Mouse (Mus musculus) megakaryocyte progenitor cell, adult 5-6 weeks (primary cell): ENCODE results near the gene Alpl. TPM values are rescaled to one million over a fixed set of nuclear protein-coding genes. Genes with fewer than 3 reads are reported as not detected.
A peak's percentile ranks its signal among the peaks of the same experiment; 100 is the strongest.

Source experiments
- ATAC-seq: replicated peaks from 2 replicates; pipeline ENCODE4 v1.8.0; 2016; ENCODE audit warnings: mild to moderate bottlenecking, moderate TSS enrichment, inconsistent platforms; ENCODE audit not compliant: poor library complexity
- total RNA-seq, 2 experiments: library from RNA; stranded (forward) in 1 of 2; stranded (reverse) in 1 of 2; fragments of 157-497, 149-512 nt in 1 of 2; fragments of 200-1000 nt in 1 of 2; gene quantifications; 2 replicates each; pipeline versions ENCODE4 v1.2.3 to v1.2.4; 2015 to 2017

Alpl gene
- total RNA-seq (2015), result not detected in 2 replicates
- not detected in 2 replicates for total RNA-seq (2017)

GRCm38 (mm10) chr4:137795611-137796557 is at the start of gene Alpl:
Alpl (minus strand) TSS chr4:137796384.
- peak; percentile 54; the same call in 1 of the 2 replicates for ATAC-seq

GRCm38 (mm10) chr4:137844656-137845055 is 48.5 kb upstream of the Alpl start:
- peak; percentile 83 for ATAC-seq

GRCm38 (mm10) chr4:137839452-137839851 is 43.3 kb upstream of the Alpl start:
- no peak for ATAC-seq

GRCm38 (mm10) chr4:137838791-137839190 is 42.6 kb upstream of the Alpl start:
- no peak for ATAC-seq

- ATAC-seq, result no peak
These were observed 41.6 kb upstream of the Alpl start for GRCm38 (mm10) chr4:137837792-137838191.

- ATAC-seq, result no peak
These were observed 40.6 kb upstream of the Alpl start for GRCm38 (mm10) chr4:137836741-137837140.

- ATAC-seq, result peak; percentile 95
These were observed 39.6 kb upstream of the Alpl start for GRCm38 (mm10) chr4:137835624-137836337.

- ATAC-seq, result no peak
These were observed 35.4 kb upstream of the Alpl start for GRCm38 (mm10) chr4:137831598-137831997.

GRCm38 (mm10) chr4:137830380-137830779 is 34.2 kb upstream of the Alpl start:
- ATAC-seq, result no peak

- ATAC-seq, result no peak
These were observed 28.7 kb upstream of the Alpl start for GRCm38 (mm10) chr4:137824881-137825280.

GRCm38 (mm10) chr4:137823542-137823941 is 27.4 kb upstream of the Alpl start:
- no peak for ATAC-seq

GRCm38 (mm10) chr4:137822537-137822936 is 26.4 kb upstream of the Alpl start:
- ATAC-seq, result no peak

- ATAC-seq, result no peak
These were observed 24.5 kb upstream of the Alpl start for GRCm38 (mm10) chr4:137820721-137821120.

- no peak for ATAC-seq
These were observed 23.3 kb upstream of the Alpl start for GRCm38 (mm10) chr4:137819487-137819886.

GRCm38 (mm10) chr4:137818341-137818740 is 22.2 kb upstream of the Alpl start:
- ATAC-seq, result no peak

GRCm38 (mm10) chr4:137816216-137816615 is 20.0 kb upstream of the Alpl start:
- no peak for ATAC-seq

GRCm38 (mm10) chr4:137815473-137815872 is 19.3 kb upstream of the Alpl start:
- ATAC-seq, result peak; percentile 50; the same call in 1 of the 2 replicates

- no peak for ATAC-seq
These were observed 18.0 kb upstream of the Alpl start for GRCm38 (mm10) chr4:137814140-137814539.

GRCm38 (mm10) chr4:137812946-137813708 is 16.9 kb upstream of the Alpl start:
- ATAC-seq, result no peak

GRCm38 (mm10) chr4:137809999-137810398 is 13.8 kb upstream of the Alpl start:
- ATAC-seq, result no peak

- ATAC-seq, result peak; percentile 80
These were observed 11.2 kb upstream of the Alpl start for GRCm38 (mm10) chr4:137807301-137807851.
